Mouse (Mus musculus): ENCODE data around the gene Ctsj. TPM values are rescaled to one million over a fixed set of nuclear protein-coding genes. Genes with fewer than 3 reads are reported as not detected.
A peak's percentile ranks its signal among the peaks of the same experiment; 100 is the strongest.
"Not testable (repeated sequence)": the region's sequence is repeated elsewhere in the genome, so short reads cannot be mapped to it uniquely, and the experiment has no call there.

Ctsj gene
- not detected in 2 replicates for total RNA-seq (2014; fragmentation: Nextera tagmentation)
- total RNA-seq (2017) = not detected in 2 replicates

GRCm38 (mm10) chr13:61005859-61006258 is at the start of gene Ctsj:
Ctsj (minus strand) TSS chr13:61005959.
- ATAC-seq (replicated peaks; ENCODE audit: low FRiP score, low TSS enrichment, poor library complexity, severe bottlenecking) = no peak

DNA sequence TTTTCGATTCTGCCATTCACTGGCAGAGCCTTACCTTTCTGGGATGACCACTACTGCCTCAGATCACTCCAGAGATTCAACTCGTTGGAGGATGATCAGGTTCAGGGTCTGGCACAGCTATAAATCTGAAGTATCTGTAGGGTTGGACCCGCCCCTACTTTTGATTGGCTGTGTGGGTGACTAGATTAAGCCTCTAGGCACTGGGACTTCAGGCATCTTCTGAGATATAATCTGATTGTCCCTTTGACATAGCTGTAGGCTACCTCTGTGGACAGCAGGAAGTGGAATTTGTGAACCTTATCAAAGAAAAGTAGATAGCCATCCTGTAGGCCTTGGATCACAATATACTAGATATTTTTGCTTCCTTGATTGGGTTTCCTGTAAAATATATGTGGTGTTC is 34.8 kb upstream of the Ctsj start, which contains the start of gene Ctsq:
Ctsq (minus strand) TSS at position 101 of the 400 bp plus-strand sequence.
- ATAC-seq (replicated peaks; ENCODE audit: low FRiP score, low TSS enrichment, poor library complexity, severe bottlenecking) = no peak

- ATAC-seq (replicated peaks; ENCODE audit: low FRiP score, low TSS enrichment, poor library complexity, severe bottlenecking) = no peak; the same call in 1 of the 2 replicates
These were observed 17.0 kb upstream of the Ctsj start for GRCm38 (mm10) chr13:61022785-61023184.

DNA sequence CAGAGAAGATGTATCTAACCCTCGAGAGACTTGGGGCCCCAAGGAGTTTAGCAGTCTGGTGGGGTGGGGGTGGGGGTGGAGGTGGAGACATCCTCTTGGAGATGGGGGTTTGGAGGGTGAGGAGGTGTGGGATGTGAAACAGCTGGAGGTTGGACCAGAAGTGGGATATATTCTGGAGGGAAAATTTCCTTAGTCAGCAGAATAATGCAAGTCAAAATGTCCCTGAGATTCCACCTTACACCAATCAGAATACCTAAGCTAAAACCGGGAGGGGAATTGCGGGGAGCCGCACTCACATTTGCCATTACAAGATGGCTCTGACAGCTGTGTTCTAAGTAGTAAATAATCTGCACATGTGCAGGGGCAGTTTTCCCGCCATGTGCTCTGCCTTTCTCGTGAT is 16.1 kb upstream of the Ctsj start:
- no peak for ATAC-seq (replicated peaks; ENCODE audit: low FRiP score, low TSS enrichment, poor library complexity, severe bottlenecking)

DNA sequence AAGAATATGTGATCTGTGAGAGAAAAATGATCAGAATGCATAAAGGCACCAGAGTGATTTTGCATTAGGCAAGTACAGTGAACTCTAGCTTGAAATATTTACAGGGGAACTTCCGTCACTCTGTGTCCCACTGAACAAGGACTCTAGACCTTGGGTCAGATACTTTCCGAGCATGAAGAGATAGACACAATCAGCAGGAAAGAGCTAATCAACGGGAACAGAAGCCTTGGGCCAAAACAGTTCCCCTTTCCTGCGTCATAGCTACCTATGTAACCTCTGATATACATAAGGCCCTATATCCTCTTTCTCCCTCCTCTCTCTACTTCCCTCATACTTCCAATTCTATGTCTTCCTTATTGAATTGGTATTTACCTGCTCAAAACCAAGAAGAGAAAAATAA is 4.4 kb upstream of the Ctsj start:
- ATAC-seq (replicated peaks; ENCODE audit: low FRiP score, low TSS enrichment, poor library complexity, severe bottlenecking) = peak; percentile 44; the same call in 1 of the 2 replicates

DNA sequence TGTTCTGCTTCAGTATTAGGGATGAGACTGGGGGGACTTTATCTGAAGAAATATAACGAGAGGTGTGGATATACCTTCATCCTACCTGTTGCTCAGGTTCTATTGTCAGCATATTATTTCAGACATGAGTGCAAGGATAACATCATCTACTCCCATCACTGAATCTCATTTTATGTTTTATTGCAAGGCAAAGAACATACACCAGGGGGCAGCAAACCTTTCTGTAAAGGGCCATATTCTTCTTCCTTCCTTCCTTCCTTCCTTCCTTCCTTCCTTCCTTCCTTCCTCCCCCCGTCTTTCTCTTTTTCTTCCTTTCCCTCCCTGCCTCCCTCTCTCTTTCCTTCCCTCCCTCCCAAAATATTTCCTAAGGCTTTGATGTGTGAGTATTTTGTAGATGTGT is 8.2 kb downstream of the Ctsj start:
- no peak for ATAC-seq (replicated peaks; ENCODE audit: low FRiP score, low TSS enrichment, poor library complexity, severe bottlenecking)

- ATAC-seq (replicated peaks; ENCODE audit: low FRiP score, low TSS enrichment, poor library complexity, severe bottlenecking) = not testable (repeated sequence)
These were observed 18.8 kb downstream of the Ctsj start for GRCm38 (mm10) chr13:60986915-60987314.

GRCm38 (mm10) chr13:60972319-60972718 is 33.4 kb downstream of the Ctsj start:
- ATAC-seq (replicated peaks; ENCODE audit: low FRiP score, low TSS enrichment, poor library complexity, severe bottlenecking) = not testable (repeated sequence)

- peak; percentile 37; the same call in 1 of the 2 replicates for ATAC-seq (replicated peaks; ENCODE audit: low FRiP score, low TSS enrichment, poor library complexity, severe bottlenecking)
These were observed 41.8 kb downstream of the Ctsj start for GRCm38 (mm10) chr13:60963985-60964384.

- no peak for ATAC-seq (replicated peaks; ENCODE audit: low FRiP score, low TSS enrichment, poor library complexity, severe bottlenecking)
These were observed 44.1 kb downstream of the Ctsj start for GRCm38 (mm10) chr13:60961706-60962105.

Other genes starting within 250 kb of the Ctsj start
- not detected in 2 replicates for gene BC051665, start 219.6 kb downstream of the Ctsj start, total RNA-seq (2014; fragmentation: Nextera tagmentation)
- gene BC051665, start 219.6 kb downstream of the Ctsj start, total RNA-seq (2017) = not detected in 2 replicates
- gene Ctsll3, start 203.1 kb downstream of the Ctsj start, total RNA-seq (2014; fragmentation: Nextera tagmentation) = not detected in 2 replicates
- not detected in 2 replicates for gene Ctsll3, start 203.1 kb downstream of the Ctsj start, total RNA-seq (2017)
- gene 4930486L24Rik, start 141.5 kb downstream of the Ctsj start, total RNA-seq (2014; fragmentation: Nextera tagmentation) = not detected in 2 replicates
- gene 4930486L24Rik, start 141.5 kb downstream of the Ctsj start, total RNA-seq (2017) = 0.15 and 0.99 TPM in 2 replicates
- gene Gm49392, start 109.1 kb downstream of the Ctsj start, total RNA-seq (2014; fragmentation: Nextera tagmentation) = not detected in 2 replicates
- gene Gm49392, start 109.1 kb downstream of the Ctsj start, total RNA-seq (2017) = not detected in 2 replicates
- gene Ctla2b, start 108.5 kb downstream of the Ctsj start, total RNA-seq (2014; fragmentation: Nextera tagmentation) = 1.9 and 2.1 TPM in 2 replicates
- 13.2 and 27.5 TPM in 2 replicates for gene Ctla2b, start 108.5 kb downstream of the Ctsj start, total RNA-seq (2017)
- gene Tpbpb, start 101.1 kb downstream of the Ctsj start, total RNA-seq (2014; fragmentation: Nextera tagmentation) = not detected in 2 replicates
- not detected in 2 replicates for gene Tpbpb, start 101.1 kb downstream of the Ctsj start, total RNA-seq (2017)
- gene Gm49393, start 70.4 kb downstream of the Ctsj start, total RNA-seq (2014; fragmentation: Nextera tagmentation) = not detected in 2 replicates
- not detected in 2 replicates for gene Gm49393, start 70.4 kb downstream of the Ctsj start, total RNA-seq (2017)
- gene Gm49391, start 69.4 kb downstream of the Ctsj start, total RNA-seq (2014; fragmentation: Nextera tagmentation) = not detected in 2 replicates
- 0.91 and 6.9 TPM in 2 replicates for gene Gm49391, start 69.4 kb downstream of the Ctsj start, total RNA-seq (2017)
- gene Ctla2a, start 69.3 kb downstream of the Ctsj start, total RNA-seq (2014; fragmentation: Nextera tagmentation) = 19.0 and 39.1 TPM in 2 replicates
- 93.3 and 277 TPM in 2 replicates for gene Ctla2a, start 69.3 kb downstream of the Ctsj start, total RNA-seq (2017)
- not detected in 2 replicates for gene Tpbpa, start 64.0 kb downstream of the Ctsj start, total RNA-seq (2014; fragmentation: Nextera tagmentation)
- not detected in 2 replicates for gene Tpbpa, start 64.0 kb downstream of the Ctsj start, total RNA-seq (2017)
- not detected in 2 replicates for gene Ctsq, start 34.7 kb upstream of the Ctsj start, total RNA-seq (2014; fragmentation: Nextera tagmentation)
- gene Ctsq, start 34.7 kb upstream of the Ctsj start, total RNA-seq (2017) = not detected in 2 replicates
- not detected in 2 replicates for gene Ctsr, start 158.3 kb upstream of the Ctsj start, total RNA-seq (2014; fragmentation: Nextera tagmentation)
- gene Ctsr, start 158.3 kb upstream of the Ctsj start, total RNA-seq (2017) = not detected in 2 replicates
- gene Cts6, start 197.5 kb upstream of the Ctsj start, total RNA-seq (2014; fragmentation: Nextera tagmentation) = not detected in 2 replicates
- gene Cts6, start 197.5 kb upstream of the Ctsj start, total RNA-seq (2017) = not detected in 2 replicates
- not detected in 2 replicates for gene Cts8, start 249.4 kb upstream of the Ctsj start, total RNA-seq (2014; fragmentation: Nextera tagmentation)
- gene Cts8, start 249.4 kb upstream of the Ctsj start, total RNA-seq (2017) = not detected in 2 replicates